Mouse (Mus musculus) urinary bladder, postnatal 10 days (tissue): ENCODE results near the gene Gm8909.
"Not testable (repeated sequence)": the region's sequence is repeated elsewhere in the genome, so short reads cannot be mapped to it uniquely, and the experiment has no call there.

ENCODE experiments used
- DNase-seq: peaks from one replicate; pipeline ENCODE4 v3.0.0; 2022; ENCODE audit warnings: low spot score

Gm8909 gene

DNA sequence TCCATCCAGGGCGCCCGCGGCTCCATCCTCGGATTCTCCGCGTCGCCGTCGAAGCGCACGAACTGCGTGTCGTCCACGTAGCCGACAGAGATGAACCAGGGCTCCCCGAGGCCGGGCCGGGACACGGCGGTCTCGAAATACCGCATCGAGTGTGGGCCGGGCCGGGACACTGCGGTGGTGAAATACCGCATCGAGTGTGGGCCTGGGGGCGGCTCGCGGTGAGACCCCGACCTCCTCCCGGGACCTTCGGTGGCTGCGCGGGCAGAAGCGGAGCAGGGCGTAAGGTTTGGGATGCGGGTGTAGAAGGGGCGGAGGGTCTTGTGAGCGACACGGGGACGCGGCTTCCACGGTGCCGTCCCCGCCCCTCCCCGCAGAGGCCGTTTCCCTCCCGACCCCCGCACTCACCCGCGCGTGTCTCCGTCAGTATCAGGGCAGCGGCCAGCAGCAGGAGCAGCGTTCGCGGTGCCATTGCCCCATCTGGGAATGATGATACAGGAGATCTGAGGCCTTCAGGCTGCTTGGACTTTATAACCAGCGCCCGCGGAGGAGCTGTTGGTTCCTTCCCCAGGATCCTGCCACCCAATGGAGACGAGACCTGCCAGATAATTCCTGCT lies at the start of gene Gm8909:
TSS of gene Gm8909 (minus strand) at position 499 of the 614 bp plus-strand sequence.
- DNase-seq = no peak

DNA sequence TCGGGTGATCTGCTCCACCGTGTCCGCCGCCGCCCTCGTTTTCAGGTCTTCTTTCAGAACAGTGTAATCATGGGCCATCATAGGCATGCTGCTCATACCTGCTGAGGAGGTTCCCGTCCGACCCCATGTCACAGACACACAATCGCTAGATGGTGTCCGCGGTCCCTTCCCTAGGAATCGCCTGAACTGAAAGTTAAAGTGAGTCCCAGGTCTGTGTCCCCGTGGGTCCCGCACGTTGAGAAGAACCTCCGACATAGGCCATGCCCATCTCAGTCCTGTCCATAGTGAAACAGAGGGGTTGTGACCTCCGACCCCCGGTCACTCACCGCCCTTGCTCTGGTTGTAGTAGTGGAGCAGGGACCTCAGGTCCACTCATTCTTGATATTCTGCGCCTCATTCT lies 47.2 kb upstream of the Gm8909 start:
- DNase-seq = no peak

DNA sequence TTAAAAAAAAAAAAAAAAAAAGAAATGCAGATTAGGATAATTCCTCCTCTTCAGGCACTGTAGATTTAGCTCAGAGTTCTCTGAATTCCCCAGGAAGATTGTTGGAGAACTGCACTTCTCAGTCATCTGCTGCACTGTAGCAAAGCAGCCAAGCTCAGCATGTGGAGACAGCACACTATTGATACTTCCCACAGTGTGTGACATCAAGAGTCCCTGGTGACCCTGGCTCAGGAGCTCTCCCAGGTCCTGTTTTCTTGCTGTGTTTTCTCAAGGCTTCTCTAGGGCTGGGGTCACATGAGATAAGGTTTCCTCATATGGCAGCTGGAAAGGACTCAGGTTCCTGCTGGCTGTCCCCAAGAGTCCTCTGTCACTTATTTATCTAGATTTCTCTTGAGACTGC lies 38.5 kb upstream of the Gm8909 start:
- no peak for DNase-seq

DNA sequence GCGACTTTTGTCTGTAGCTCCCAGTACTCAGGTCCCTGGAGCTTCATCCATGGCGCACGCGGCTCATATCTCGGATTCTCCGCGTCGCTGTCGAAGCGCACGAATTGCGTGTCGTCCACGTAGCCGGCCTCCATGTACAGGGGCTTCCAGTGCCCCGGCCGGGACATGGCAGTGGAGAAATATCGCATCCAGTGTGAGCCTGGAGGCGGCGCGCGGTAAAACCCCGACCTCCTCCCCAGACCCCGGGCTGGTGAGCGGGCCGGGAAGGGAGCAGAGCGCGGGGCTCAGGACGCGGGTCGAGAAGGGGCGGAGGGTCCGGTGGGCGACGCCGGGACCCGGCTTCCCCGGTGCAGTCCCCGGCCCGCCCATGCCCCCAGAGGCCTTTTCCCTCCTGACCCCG lies 37.5 kb upstream of the Gm8909 start:
- DNase-seq = no peak

DNA sequence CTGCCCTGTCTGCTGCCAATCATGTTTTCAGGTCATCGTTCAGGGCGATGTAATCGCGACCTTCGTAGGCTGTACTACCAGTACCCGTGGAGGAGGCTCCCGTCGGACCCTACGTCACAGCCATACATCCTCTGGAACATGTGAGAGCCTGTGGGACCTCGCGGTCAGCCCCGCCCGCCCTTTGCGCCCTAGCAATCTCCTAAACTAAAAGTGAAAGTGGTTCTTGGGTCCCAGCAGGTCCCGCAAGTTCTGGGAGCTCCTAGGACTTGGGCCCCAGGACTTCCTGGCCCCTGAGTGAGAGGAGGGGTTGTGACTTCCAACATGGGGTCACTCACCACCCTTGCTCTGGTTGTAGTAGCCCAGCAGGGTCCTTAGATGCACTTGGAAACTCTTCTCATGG lies 37.1 kb upstream of the Gm8909 start:
- no peak for DNase-seq

DNA sequence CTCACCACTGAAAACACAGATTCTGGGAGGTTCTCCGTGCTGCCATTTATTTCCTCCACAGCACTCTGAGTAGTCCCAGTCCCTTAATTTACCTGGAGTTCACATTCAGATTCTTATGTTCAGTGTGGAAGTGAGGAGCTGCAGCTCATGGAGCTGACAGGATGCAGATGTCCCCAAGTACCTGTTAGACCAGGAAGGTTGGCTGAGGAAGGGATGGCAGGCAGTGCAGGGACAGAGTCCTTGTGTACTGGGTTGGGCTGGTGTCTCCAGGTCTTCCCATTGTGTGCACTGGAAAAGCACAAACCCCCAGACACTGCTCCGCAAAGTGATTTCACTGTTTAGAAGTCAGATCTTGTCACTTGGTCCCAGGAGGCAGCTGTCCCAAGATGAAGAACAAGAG lies 33.5 kb upstream of the Gm8909 start:
- DNase-seq = no peak

DNA sequence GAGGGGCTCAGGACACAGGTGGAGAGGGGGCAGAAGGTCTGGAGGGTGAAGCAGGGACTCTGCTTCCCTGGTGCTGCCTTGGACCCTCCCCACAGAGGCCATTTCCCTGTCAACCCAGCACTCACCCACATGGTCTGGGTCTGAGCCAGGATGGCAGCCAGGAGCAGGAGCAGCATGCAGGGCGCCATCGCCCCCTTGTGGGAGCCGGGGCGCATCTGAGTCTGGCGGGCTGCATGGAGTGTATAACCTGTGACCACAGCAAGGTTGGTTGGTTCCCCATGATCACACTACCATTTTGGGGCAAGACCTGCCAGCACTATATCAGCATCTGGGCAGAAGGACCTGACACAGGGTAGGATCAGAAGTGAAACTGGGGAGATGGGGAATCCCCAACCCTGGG lies 30.0 kb upstream of the Gm8909 start:
- DNase-seq = no peak

DNA sequence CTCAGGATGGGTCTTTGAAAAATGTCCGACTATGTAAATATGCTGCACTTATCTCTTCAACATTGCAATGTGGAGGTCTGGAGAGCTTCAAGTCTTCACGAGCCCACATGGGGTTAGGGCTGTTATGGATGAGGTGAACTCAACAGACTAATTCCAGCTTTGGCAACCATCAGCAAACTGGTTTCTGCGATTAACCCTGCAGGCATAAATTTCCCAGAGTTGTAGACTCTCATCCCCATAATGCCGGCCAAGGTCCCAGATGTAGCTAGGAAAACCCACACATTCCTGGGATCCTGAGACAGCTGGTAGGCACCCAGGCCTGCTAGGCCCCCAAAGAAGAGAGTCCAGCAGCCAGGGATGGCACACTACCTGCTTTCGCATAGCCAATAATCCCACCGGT lies 26.1 kb upstream of the Gm8909 start:
- no peak for DNase-seq

DNA sequence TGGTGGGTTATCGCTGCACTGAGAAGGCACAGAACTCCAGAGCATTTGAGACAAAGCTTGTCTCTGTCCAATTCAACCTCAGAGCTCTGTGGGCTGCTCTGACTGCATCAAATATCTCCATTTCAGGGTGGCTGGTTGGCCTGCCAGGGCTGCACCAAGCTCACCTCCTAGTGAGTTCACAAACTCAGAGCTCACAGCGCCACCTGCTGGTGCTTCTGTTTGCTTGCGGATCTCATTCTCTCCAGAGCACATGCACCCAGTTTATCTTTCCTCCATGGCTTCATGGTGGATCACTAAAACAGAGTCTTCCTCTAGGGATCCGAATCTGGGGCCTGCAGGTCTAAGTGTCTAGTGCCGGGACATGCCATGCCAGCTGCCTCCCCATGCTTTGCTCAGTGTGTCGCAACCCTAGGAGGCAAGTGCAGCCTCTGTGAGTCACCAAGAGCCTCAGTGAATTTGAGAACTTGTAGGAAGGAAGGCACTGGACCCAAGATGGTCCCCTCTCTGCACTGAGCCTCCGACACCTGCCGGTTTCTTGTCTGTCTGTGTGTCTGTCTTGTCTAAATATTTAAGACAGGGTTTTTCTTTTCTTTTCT lies 25.3 kb upstream of the Gm8909 start:
- DNase-seq = no peak

DNA sequence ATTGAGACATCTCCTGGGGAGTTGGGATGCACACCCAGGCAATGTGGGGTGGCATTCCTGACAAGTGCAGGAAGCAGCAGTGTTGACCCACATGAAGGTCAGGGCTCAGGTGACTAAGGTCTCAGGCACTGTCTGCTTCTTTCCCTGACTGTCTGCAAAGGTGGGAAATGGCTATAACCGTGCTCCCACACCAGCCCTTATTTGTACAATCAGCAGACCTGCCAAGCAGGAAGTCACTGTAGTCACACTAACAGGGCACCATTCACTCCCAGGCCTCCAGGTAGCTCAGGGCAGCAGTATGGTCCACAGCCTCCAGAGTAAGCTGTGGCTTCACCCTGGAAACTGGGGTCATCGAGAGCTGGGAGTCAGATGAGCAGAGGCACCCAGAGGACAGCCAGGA lies 24.0 kb upstream of the Gm8909 start:
- no peak for DNase-seq

DNA sequence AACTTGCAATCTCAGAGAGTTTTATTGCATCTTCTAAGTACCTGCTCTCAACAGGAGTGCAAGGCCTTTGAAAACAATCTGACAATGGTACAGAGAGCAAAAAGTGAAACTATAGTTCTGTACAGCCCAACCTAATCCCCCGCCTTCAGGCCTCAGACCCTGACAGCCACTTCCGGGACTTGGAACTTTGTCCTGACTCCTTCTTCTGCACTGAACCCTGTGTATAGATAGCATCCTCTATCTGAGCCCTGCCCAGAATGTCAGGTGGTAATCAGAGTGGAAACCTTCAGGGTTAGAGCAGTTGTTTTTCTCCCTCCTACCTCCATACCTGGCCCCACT lies 21.8 kb upstream of the Gm8909 start, which contains the start of gene H2-T3:
TSS of gene H2-T3 (minus strand) at position 119 of the 339 bp plus-strand sequence.
- no peak for DNase-seq

DNA sequence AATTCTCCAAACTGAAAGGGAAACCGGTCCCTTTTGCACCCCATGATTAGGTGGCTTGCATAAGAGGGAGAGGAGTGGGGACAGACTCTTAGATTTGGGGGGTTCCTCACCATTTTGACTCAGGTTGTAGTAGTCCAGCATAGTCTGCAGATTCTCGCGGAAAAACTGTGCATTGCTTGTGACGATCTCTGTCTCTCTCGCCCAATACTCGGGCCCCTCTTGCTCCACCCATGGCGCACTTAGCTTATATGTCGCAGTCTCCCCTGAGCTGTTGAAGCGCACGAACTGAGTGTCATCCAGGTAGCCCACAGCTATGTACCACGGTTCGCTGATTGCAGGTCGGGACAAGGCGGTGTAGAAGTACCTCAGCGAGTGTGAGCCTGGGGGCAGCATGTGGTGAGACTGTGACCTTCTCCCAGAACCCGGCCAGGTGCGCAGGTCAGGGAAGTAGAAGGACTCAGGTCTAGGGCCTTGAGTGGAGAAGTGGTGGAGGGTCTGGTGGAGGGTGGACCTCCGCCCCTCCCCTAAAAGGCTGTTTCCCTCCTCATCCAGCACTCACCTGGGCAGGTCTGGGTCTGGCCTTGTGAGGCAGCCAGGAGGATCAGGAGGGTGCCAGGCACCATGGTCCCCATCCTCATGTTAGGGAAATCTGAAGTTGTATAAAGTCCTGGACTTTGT lies 21.3 kb upstream of the Gm8909 start:
- no peak for DNase-seq

DNA sequence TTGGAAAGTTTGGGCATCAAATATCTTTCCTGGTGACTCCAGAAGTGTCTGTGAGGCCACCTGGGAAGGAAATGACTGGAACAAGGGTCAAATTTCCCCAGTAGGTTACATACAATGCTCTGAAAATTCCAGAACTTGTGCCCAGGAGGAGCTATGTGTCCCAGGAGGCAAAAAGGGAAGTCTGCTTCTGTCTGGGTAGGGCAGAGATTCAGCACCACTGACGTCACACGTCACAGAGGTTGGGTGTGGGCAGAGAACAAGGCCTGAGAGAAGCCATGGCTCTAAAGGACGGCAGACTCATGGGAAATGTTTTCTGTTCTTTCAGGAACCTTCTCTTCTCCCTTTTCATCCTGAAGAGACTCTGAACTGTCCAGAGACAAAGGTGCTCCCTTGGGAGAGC lies 19.2 kb upstream of the Gm8909 start:
- DNase-seq = no peak

DNA sequence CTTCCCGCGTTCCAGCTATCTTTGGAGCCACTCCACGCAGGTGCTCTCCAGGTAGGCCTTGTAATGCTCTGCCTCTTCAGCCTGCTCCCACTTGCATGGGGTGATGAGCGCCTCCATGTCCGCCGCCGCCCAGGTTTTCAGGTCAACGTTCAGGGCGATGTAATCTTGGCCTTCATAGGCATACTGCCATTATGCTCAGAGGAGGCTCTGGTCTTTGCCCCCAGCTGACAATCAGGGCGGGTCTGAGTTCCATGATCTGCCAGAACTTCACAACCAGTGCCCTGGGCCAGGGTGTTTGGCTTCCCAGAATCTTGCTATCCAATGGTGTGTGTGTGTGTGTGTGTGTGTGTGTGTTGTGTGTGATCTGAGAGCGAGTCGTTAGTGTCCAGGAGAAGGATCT lies 13.9 kb upstream of the Gm8909 start:
- no peak for DNase-seq

DNA sequence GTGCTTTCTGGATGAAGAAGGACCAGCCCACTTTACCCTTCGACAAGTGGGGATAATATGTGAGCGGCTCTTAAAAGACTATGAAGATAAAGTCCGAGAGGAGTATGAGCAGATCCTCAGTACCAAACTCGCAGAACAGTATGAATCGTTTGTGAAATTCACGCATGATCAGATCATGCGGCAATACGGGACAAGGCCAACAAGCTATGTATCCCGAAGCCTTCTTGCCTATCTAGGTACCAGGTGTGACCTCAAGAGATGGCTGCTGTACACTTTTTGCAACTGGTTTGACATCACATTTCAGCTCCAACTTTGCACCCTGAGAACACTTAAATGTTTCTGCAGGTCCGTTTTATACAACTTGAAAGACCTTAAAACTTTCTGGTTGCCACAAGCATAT lies 11.1 kb upstream of the Gm8909 start:
- DNase-seq = not testable (repeated sequence)

DNA sequence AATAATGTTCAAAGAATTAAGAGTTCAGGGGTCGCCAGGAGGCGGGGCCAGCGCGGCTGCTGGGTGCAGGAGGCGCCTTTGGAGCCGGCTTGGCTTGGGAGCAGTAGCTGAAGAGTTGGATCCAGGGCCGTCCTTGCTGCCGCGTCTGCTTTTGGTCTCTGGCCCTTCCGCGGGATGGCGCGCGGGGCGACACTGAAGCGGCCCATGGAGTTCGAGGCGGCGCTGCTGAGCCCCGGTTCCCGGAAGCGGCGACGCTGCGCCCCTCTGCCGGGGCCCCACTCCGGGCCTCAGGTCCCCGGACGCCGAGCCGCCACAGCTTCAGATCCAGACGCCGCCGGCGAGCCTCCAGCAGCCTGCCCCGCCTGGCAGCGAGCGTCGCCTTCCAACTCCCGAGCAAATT lies 10.6 kb upstream of the Gm8909 start:
- DNase-seq = not testable (repeated sequence)

DNA sequence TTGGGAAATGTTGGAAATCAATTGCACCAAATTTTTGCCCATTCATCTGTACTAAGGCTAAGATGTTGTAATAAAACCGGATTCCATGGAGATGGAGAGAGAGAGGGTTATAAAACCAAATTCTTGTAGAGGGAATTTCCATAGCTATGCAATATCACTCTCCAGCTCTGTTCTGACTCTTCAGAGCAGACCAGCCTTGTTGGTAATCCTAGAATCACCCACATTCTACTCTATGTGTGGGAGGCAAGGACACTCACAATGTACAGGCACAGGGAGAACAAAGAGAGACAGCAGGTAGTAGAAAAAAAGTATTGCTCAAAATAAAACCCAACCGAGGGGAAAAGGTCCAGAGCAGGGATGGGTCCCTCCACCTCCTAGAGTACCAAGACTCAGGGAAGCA lies 7.8 kb upstream of the Gm8909 start:
- not testable (repeated sequence) for DNase-seq

DNA sequence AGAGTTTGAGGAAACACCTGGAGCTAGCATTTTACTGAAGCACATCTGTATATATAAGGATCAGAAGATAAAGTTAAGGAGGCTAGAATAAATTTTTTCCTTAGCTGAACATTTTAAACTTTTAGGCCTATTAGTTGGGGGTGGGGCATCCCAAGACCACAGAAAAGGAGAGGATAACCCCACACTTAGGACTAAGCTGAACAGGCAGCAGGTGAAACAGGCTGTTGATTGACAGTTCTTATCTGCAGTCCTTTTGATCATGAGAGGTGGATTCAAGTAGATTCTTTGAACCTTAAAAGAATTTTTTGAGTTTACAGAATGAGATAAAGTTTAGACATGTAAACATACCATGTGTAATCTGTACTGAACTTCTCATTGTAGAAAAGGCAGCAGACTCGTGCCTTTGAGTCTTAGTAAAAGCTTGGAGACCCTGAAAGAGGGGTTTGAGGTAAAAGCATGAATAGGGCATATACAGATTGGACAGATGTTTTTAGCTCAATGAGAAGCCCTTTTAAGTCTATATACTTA lies 2.0 kb upstream of the Gm8909 start:
- DNase-seq = no peak

DNA sequence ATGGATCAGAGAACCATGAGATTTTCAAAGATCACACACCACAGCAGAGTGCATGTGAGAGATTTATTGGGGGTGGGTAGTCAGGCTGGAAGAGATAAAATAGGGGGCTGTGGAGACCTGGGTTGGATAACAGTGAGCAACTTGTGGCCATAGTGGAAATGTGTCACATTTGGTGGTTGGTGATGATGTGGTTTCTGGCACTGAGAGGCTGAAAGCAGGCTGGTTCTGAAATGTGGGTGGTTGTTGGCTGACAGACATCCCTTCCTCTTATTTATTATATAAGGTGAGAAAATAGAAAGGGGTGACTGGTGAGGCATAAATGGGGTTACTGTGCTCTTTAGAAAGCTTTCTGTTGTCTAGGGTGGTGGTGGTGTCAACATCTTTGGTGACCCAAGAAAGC lies 1.4 kb upstream of the Gm8909 start:
- no peak for DNase-seq

DNA sequence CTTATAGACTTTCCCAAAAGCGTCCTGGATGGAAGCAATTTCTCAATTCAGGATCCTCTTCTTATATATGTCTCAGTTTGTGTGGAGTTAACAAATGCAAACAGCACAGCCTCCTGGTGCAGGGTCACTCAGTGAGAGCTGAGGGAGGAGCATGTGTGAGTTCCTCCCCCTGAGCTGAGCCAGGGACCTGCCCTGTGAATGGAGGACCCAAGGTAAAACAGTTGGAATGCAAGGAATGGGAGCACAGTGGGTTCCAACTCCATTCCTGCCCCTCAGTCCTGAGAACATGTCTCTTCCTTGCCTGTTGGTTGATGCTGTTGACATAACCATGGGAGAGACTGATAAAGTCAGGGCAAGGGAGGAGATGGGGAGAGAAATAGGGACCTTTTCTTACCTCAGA lies 757 bp upstream of the Gm8909 start:
- DNase-seq = not testable (repeated sequence)

DNA sequence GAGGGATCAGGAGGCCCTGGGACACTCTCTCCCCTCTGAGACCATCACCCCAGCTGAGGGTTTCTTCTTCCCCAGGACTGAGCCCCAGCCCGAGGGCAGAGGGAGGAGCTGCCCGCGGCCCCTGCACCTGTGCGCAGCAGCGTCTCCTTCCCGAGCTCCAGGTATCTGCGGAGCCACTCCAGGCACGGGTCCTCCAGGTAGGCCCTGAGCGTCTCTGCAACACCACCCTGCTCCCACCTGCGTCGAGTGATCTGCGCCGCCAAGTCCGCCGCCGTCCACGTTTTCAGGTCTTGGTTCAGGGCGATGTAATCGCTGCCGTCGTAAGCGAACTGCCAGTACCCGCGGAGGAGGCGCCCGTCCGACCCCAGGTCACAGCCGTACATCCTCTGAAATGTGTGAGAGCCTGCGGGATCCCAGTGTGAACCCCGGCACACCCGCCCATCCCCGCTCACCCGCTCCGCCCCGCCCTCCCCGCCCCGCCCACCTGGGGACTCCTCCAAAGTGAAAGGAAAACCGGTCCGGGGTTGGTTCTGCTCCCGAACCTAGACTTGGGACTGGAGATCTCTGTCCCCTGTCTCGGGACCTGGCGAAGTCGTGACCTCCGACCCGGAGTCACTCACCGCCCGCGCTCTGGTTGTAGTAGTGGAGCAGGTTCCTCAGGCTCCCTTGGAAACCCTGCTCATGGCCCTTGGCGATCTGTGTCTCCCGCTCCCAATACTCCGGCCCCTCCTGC lies 865 bp downstream of the Gm8909 start:
- DNase-seq = no peak

DNA sequence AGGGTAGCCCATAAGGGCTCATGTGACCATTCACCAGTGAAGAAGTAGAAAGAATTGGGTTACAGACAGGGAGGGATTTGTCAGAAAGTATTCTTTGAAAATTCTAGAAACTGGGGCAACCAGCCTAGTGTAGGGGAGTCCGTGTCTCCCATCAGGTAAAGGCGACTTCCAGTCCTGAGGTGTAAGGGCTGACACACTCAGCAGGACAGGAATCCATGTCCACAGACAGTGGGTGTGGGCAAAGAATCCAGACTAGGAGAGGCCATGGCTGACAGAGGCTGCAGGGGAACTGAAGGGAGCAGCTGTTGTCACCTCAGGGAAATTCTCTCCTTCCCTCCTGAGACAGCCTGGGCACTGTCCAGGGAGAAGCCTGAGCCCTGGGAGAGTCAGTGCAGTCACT lies 1.4 kb downstream of the Gm8909 start:
- DNase-seq = not testable (repeated sequence)
